Mouse (Mus musculus) heart, postnatal 0 days (tissue): Measurements from ENCODE around the gene H2-Ob.
"Not testable (repeated sequence)": the region's sequence is repeated elsewhere in the genome, so short reads cannot be mapped to it uniquely, and the experiment has no call there.

Experiments
- CTCF ChIP-seq: IDR thresholded peaks from 2 replicates; pipeline ENCODE4 v1.5.1; 2016; ENCODE audit warnings: antibody characterized with exemption, control low read depth, low read depth
- EP300 ChIP-seq: IDR thresholded peaks from 2 replicates; pipeline ENCODE4 v1.6.1; 2016; ENCODE audit warnings: antibody characterized with exemption, low read depth

GRCm38 (mm10) chr17:34220401-34220800 lies 18.3 kb upstream of the H2-Ob start:
- TF ChIP-seq CTCF, EP300: not testable (repeated sequence)
